Mouse (Mus musculus) liver, adult 2 months (tissue): Measurements from ENCODE around the gene Wwox. TPM values are rescaled to one million over a fixed set of nuclear protein-coding genes. Genes with fewer than 3 reads are reported as not detected.

ENCODE experiments used
- DNase-seq: peaks from one replicate; pipeline ENCODE4 v3.0.0-alpha.2; 2011; ENCODE audit warnings: low read depth, low spot score; ENCODE audit errors: extremely low read depth
- H3K27ac ChIP-seq: fragments of 200-500 bp; replicated peaks from 2 replicates; pipeline ENCODE4 v1.5.1; 2012; ENCODE audit warnings: low read depth, mild to moderate bottlenecking, control low read depth, inconsistent platforms, low read length; ENCODE audit not compliant: insufficient read depth
- H3K27me3 ChIP-seq: fragments of 200-500 bp; 2 replicates; pipeline ENCODE4 v1.6.1; 2012; ENCODE audit warnings: mild to moderate bottlenecking, moderate library complexity, low read length, inconsistent platforms; ENCODE audit not compliant: control insufficient read depth, insufficient read depth
- H3K36me3 ChIP-seq: fragments of 200-500 bp; 2 replicates; pipeline ENCODE4 v1.6.1; 2012; ENCODE audit warnings: low read length, inconsistent platforms; ENCODE audit not compliant: control insufficient read depth, insufficient read depth
- H3K4me1 ChIP-seq: fragments of 200-500 bp; 2 replicates; pipeline ENCODE4 v1.6.1; 2011; ENCODE audit warnings: low read length; ENCODE audit not compliant: control insufficient read depth, insufficient read depth
- H3K4me3 ChIP-seq: fragments of 200-500 bp; 2 replicates; pipeline ENCODE4 v1.5.1; 2011; ENCODE audit warnings: low read depth, mild to moderate bottlenecking, control low read depth, low read length, moderate library complexity; ENCODE audit not compliant: insufficient read depth
- H3K79me2 ChIP-seq: fragments of 200-500 bp; 2 replicates; pipeline ENCODE4 v1.6.1; 2012; ENCODE audit warnings: inconsistent platforms, mild to moderate bottlenecking, low read length, moderate library complexity; ENCODE audit not compliant: control insufficient read depth, insufficient read depth
- H3K9ac ChIP-seq: fragments of 200-500 bp; 2 replicates; pipeline ENCODE4 v1.6.1; 2012; ENCODE audit warnings: low read depth, mild to moderate bottlenecking, control low read depth, inconsistent platforms, low read length
- CTCF ChIP-seq: fragments of 200-500 bp; IDR thresholded peaks from 2 replicates; pipeline ENCODE4 v1.5.1; 2011; ENCODE audit warnings: low read depth, low read length, control low read depth
- POLR2A ChIP-seq: fragments of 200-500 bp; IDR thresholded peaks from 2 replicates; pipeline ENCODE4 v1.6.1; 2011; ENCODE audit warnings: low read length, control low read depth; ENCODE audit not compliant: insufficient read depth; ENCODE audit errors: extremely low read depth
- WGBS: fragments of 180-500 bp; shearing (Covaris S2); methylation state at CpG from one replicate; pipeline ENCODE4 v1.1.7; 2018; 5-methylcytosine and 5-hydroxymethylcytosine counted together
- polyA plus RNA-seq: library from polyadenylated mRNA; depleted of rRNA; stranded (reverse); fragments of >200 nt; gene quantifications from 2 replicates; pipeline ENCODE4 v1.2.3, GENCODE M21; 2012
- total RNA-seq: library from RNA; depleted of rRNA; stranded (reverse); fragments of >200 nt; gene quantifications from 2 replicates; pipeline ENCODE4 v1.2.3, GENCODE M21; 2014

Gene Wwox
- total and polyA plus RNA-seq, 2 experiments: 7.2 to 10.0 TPM

- no peak for DNase-seq
- Histone ChIP-seq H3K4me1 (no peaks in the 10 kb centered on the region), H3K27ac (no peak overlapping the region), H3K79me2 (no peaks in the 10 kb centered on the region), H3K9ac (no peak overlapping the region), H3K4me3 (no peak overlapping the region), H3K27me3 (no peaks in the 10 kb centered on the region), H3K36me3 (no peaks in the 10 kb centered on the region; the same call in 1 of the 2 replicates)
- no peak for TF ChIP-seq POLR2A
- TF ChIP-seq CTCF: no peak
- 88% methylated on average over 6 of the region's 6 CpGs for WGBS
These were observed 62.5 kb downstream of the Wwox start for GRCm38 (mm10) chr8:114501906-114502305.

- no peak for DNase-seq
- Histone ChIP-seq H3K9ac (no peak overlapping the region), H3K27ac (no peak overlapping the region), H3K79me2 (no peaks in the 10 kb centered on the region), H3K4me1 (no peaks in the 10 kb centered on the region), H3K4me3 (no peak overlapping the region), H3K27me3 (no peaks in the 10 kb centered on the region), H3K36me3 (no peaks in the 10 kb centered on the region; the same call in 1 of the 2 replicates)
- TF ChIP-seq POLR2A (no peak), CTCF (no peak)
- WGBS: 97% methylated on average over 3 of the region's 3 CpGs
These were observed 63.7 kb downstream of the Wwox start for GRCm38 (mm10) chr8:114503196-114503595.

GRCm38 (mm10) chr8:114504889-114505288, 65.4 kb downstream of the Wwox start:
- DNase-seq: no peak
- Histone ChIP-seq H3K27ac (no peak overlapping the region), H3K9ac (no peak overlapping the region), H3K36me3 (no peaks in the 10 kb centered on the region), H3K79me2 (no peaks in the 10 kb centered on the region), H3K4me3 (no peak overlapping the region), H3K4me1 (no peaks in the 10 kb centered on the region), H3K27me3 (no peaks in the 10 kb centered on the region)
- TF ChIP-seq POLR2A (no peak), CTCF (no peak)
- 88% methylated on average over 11 of the region's 11 CpGs for WGBS

GRCm38 (mm10) chr8:114505351-114506347, 66.2 kb downstream of the Wwox start:
- WGBS: 83% methylated on average over 18 of the region's 18 CpGs
- Histone ChIP-seq H3K4me1 (no peaks in the 10 kb centered on the region), H3K27ac (no peak overlapping the region), H3K36me3 (no peaks in the 10 kb centered on the region), H3K27me3 (no peaks in the 10 kb centered on the region), H3K4me3 (no peak overlapping the region), H3K79me2 (no peaks in the 10 kb centered on the region), H3K9ac (no peak overlapping the region)
- no peak for DNase-seq
- TF ChIP-seq CTCF (no peak), POLR2A (no peak)

GRCm38 (mm10) chr8:114507404-114507803, 67.9 kb downstream of the Wwox start:
- Histone ChIP-seq H3K4me1 (no peaks in the 10 kb centered on the region), H3K79me2 (no peaks in the 10 kb centered on the region), H3K27ac (no peak overlapping the region), H3K27me3 (no peaks in the 10 kb centered on the region), H3K36me3 (no peaks in the 10 kb centered on the region), H3K9ac (no peak overlapping the region), H3K4me3 (no peak overlapping the region)
- 91% methylated on average over 7 of the region's 7 CpGs for WGBS
- no peak for DNase-seq
- TF ChIP-seq CTCF (no peak), POLR2A (no peak)

- WGBS: 89% methylated on average over 1 of the region's 1 CpGs
- no peak for DNase-seq
- H3K27ac ChIP-seq: no peak overlapping the region
- H3K27me3 ChIP-seq: no peaks in the 10 kb centered on the region
- no peaks in the 10 kb centered on the region for H3K36me3 ChIP-seq
- no peaks in the 10 kb centered on the region for H3K79me2 ChIP-seq
- no peak overlapping the region for H3K4me3 ChIP-seq
- TF ChIP-seq POLR2A (no peak), CTCF (no peak)
- no peak overlapping the region for H3K9ac ChIP-seq
- H3K4me1 ChIP-seq: no peaks in the 10 kb centered on the region
These were observed 70.8 kb downstream of the Wwox start for GRCm38 (mm10) chr8:114510226-114510625.
